Mouse (Mus musculus): ENCODE measurements around the gene Lmbrd2. TPM values are rescaled to one million over a fixed set of nuclear protein-coding genes. Genes with fewer than 3 reads are reported as not detected.
"Not testable (repeated sequence)": the region's sequence is repeated elsewhere in the genome, so short reads cannot be mapped to it uniquely, and the experiment has no call there.

Lmbrd2 gene
- polyA plus RNA-seq, 1 experiment = 4.7 TPM

DNA sequence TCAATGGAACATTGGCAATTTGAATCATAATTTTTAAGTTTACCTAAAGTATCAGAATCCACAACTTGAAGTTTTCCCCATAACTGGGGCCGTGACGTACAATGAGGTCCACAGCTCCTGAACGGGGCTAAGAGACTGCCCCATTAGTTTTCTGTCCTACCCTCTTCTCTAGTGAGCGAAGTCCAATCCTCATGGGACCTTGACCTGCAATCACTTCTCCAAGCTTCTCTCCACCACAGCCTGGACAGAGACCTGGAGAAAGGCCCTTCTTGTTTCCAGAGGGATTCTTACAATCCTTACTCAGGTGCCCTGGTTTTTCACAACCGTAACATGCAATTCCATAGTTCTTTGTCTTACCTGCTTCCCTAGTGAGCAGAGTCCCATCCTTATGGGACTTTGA lies 76.1 kb downstream of the Lmbrd2 start:
- TF ChIP-seq E2F4 (IDR thresholded peaks at IDR 0.05; ENCODE audit: insufficient read depth) (no peak), MYOG (IDR thresholded peaks at IDR 0.05; ENCODE audit: control insufficient read depth in 1 of 3, insufficient read depth in 1 of 3, insufficient read length in 2 of 3, low read depth in 2 of 3) (no peak), MAX (IDR thresholded peaks at IDR 0.05; ENCODE audit: low read depth) (no peak), POLR2A (IDR thresholded peaks at IDR 0.05; ENCODE audit: insufficient read length, low read depth) (no peak), POLR2AphosphoS2 (IDR thresholded peaks at IDR 0.05; ENCODE audit: insufficient read length, low read depth) (no peak), TCF3 (IDR thresholded peaks at IDR 0.05; ENCODE audit: insufficient read length, low read depth) (no peak), USF1 (IDR thresholded peaks at IDR 0.05; ENCODE audit: low read depth) (no peak), REST (IDR thresholded peaks at IDR 0.05; ENCODE audit: insufficient read depth, insufficient read length) (no peak), MYOD1 (IDR thresholded peaks at IDR 0.05; ENCODE audit: control insufficient read depth in 1 of 3, insufficient read length in 2 of 3, low read depth in 2 of 3) (no peak), SRF (IDR thresholded peaks at IDR 0.05; ENCODE audit: control insufficient read depth, insufficient read length, low read depth) (no peak), CEBPB (IDR thresholded peaks at IDR 0.05; ENCODE audit: insufficient read depth, poor library complexity, severe bottlenecking) (no peak), TCF12 (IDR thresholded peaks at IDR 0.05; ENCODE audit: insufficient read depth, poor library complexity, severe bottlenecking) (no peak)
- H3ac ChIP-seq (ENCODE audit: control insufficient read depth, insufficient read length) = no peak overlapping the region
- no peaks in the 10 kb centered on the region for H3K79me2 ChIP-seq (ENCODE audit: control insufficient read depth, insufficient read depth)
- no peaks in the 10 kb centered on the region for H3K36me3 ChIP-seq (ENCODE audit: control insufficient read depth, insufficient read depth)
- H3K27me3 ChIP-seq (ENCODE audit: control insufficient read depth, insufficient read depth, insufficient read length) = no peaks in the 10 kb centered on the region
- H3K4me2 ChIP-seq (ENCODE audit: low read depth) = no peak overlapping the region
- H3K4me3 ChIP-seq = no peak overlapping the region

DNA sequence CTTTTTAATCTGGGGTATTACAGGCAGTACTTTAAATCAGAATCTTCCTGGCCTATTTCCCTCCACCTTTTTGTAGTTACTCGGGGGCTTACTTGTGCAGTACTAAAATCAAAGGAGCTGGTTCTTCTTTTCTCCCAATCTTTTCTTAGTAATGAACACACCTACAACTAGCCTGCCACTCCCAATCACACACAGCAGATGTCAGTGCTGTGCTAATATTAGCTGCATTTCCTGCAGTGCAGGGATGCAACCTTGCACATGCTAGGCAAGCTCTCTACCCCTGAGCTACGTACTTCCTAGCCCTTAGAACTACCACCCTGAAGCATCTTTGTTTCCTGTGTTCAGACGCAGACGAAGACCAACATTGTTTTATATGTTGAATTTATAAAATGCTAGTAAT lies 90.6 kb downstream of the Lmbrd2 start:
- H3K4me2 ChIP-seq (ENCODE audit: low read depth); H3K36me3 ChIP-seq (ENCODE audit: control insufficient read depth, insufficient read depth); H3K27me3 ChIP-seq (ENCODE audit: control insufficient read depth, insufficient read depth, insufficient read length); H3K79me2 ChIP-seq (ENCODE audit: control insufficient read depth, insufficient read depth); H3ac ChIP-seq (ENCODE audit: control insufficient read depth, insufficient read length); H3K4me3 ChIP-seq: not testable (repeated sequence)

DNA sequence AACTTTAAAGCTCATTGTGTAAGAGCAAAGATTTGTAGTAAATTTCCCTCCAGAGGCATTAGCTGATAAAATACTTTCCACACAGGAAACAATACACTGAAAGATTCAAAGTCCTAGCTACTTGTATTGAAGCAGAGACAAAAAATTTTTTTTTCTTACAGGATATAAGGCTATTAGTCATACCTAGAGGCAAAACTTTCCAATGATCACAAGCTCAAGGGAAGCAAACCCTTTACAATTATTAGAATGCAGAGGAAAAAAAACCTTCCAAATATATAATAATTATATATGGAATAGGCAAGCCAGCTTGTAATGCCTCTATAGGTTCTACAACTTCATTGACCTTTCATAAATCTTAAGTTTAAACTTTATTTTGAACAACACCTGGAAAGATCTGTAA lies 106.0 kb downstream of the Lmbrd2 start:
- TF ChIP-seq TCF12 (IDR thresholded peaks at IDR 0.05; ENCODE audit: insufficient read depth, poor library complexity, severe bottlenecking) = no peak
- TF ChIP-seq E2F4 (IDR thresholded peaks at IDR 0.05; ENCODE audit: insufficient read depth) = no peak
- TF ChIP-seq MAX (IDR thresholded peaks at IDR 0.05; ENCODE audit: low read depth) = no peak
- no peak for TF ChIP-seq POLR2A (IDR thresholded peaks at IDR 0.05; ENCODE audit: insufficient read length, low read depth)
- TF ChIP-seq POLR2AphosphoS2 (IDR thresholded peaks at IDR 0.05; ENCODE audit: insufficient read length, low read depth) = no peak
- no peak for TF ChIP-seq SRF (IDR thresholded peaks at IDR 0.05; ENCODE audit: control insufficient read depth, insufficient read length, low read depth)
- no peak for TF ChIP-seq MYOG (IDR thresholded peaks at IDR 0.05; ENCODE audit: control insufficient read depth in 1 of 3, insufficient read depth in 1 of 3, insufficient read length in 2 of 3, low read depth in 2 of 3)
- TF ChIP-seq MYOD1 (IDR thresholded peaks at IDR 0.05; ENCODE audit: control insufficient read depth in 1 of 3, insufficient read length in 2 of 3, low read depth in 2 of 3) = no peak
- no peak for TF ChIP-seq USF1 (IDR thresholded peaks at IDR 0.05; ENCODE audit: low read depth)
- no peak for TF ChIP-seq TCF3 (IDR thresholded peaks at IDR 0.05; ENCODE audit: insufficient read length, low read depth)
- no peak for TF ChIP-seq REST (IDR thresholded peaks at IDR 0.05; ENCODE audit: insufficient read depth, insufficient read length)
- no peak for TF ChIP-seq CEBPB (IDR thresholded peaks at IDR 0.05; ENCODE audit: insufficient read depth, poor library complexity, severe bottlenecking)
- Histone ChIP-seq H3ac (ENCODE audit: control insufficient read depth, insufficient read length) (no peak overlapping the region), H3K27me3 (ENCODE audit: control insufficient read depth, insufficient read depth, insufficient read length) (peaks cover 8% of the 10 kb centered on the region), H3K36me3 (ENCODE audit: control insufficient read depth, insufficient read depth) (no peaks in the 10 kb centered on the region), H3K79me2 (ENCODE audit: control insufficient read depth, insufficient read depth) (no peaks in the 10 kb centered on the region), H3K4me2 (ENCODE audit: low read depth) (no peak overlapping the region), H3K4me3 (no peak overlapping the region)

Other genes starting within 250 kb of the Lmbrd2 start
- not detected for gene Ranbp3l, start 172.6 kb upstream of the Lmbrd2 start, polyA plus RNA-seq (2012; fragmentation: generic; extraction: Trizol)
- 6.3 TPM for gene Nadk2, start 69.3 kb upstream of the Lmbrd2 start, polyA plus RNA-seq (2012; fragmentation: generic; extraction: Trizol)
- gene Skp2, start 14.9 kb downstream of the Lmbrd2 start, polyA plus RNA-seq (2012; fragmentation: generic; extraction: Trizol) = 5.0 TPM
- gene Ugt3a1, start 136.3 kb downstream of the Lmbrd2 start, polyA plus RNA-seq (2012; fragmentation: generic; extraction: Trizol) = not detected
- not detected for gene Ugt3a2, start 195.0 kb downstream of the Lmbrd2 start, polyA plus RNA-seq (2012; fragmentation: generic; extraction: Trizol)